Comparison of ENCODE assay signal across 18 mouse cellular contexts in genomic region chr6:124376311-124376710, GRCm38 (mm10). TPM values are rescaled to one million over a fixed set of nuclear protein-coding genes. Genes with fewer than 3 reads are reported as not detected.
DNase-seq lines count a peak whose midpoint lies in the region; ATAC-seq lines count a peak whose summit lies in the region.
"Had no signal": no experiment of that assay in that cellular context is flagged by ENCODE, and none has a peak within 500 bp of the region (broad histone marks: within the 10 kb centered on the region; RNA-seq: fewer than 3 reads in every experiment).

No protein-coding gene starts in this region.

- 0 out of 2 replicates have a peak overlapping the region, but pooled peaks have one; percentile 4 for H3K9ac ChIP-seq in liver, embryonic 15.5 days
- H3K9ac ChIP-seq in midbrain, embryonic 16.5 days (ENCODE audit: low read depth, low read length): no peak overlapping the region
- H3K9ac ChIP-seq: forebrain, postnatal 0 days; limb, embryonic 12.5 days had no signal

- peak; percentile 9; the same call in 1 of the 2 replicates for ATAC-seq in common myeloid progenitor, adult 5-6 weeks (replicated peaks; ENCODE audit: low read depth, poor library complexity, severe bottlenecking)
- peak; percentile 43 for ATAC-seq in liver, embryonic 15.5 days (ENCODE audit: insufficient read depth)
- no peak for ATAC-seq in midbrain, embryonic 16.5 days
- ATAC-seq: forebrain, postnatal 0 days; Patski had no signal

- H3K27me3 ChIP-seq in liver, embryonic 15.5 days: no peaks in the 10 kb centered on the region
- H3K27me3 ChIP-seq in midbrain, embryonic 16.5 days (ENCODE audit: control insufficient read depth, insufficient read depth, low read depth, low read length): no peaks in the 10 kb centered on the region
- H3K27me3 ChIP-seq: limb, embryonic 12.5 days; Patski had no signal

- H3K4me1 ChIP-seq in liver, embryonic 15.5 days (replicated peaks): peaks cover 43% of the 10 kb centered on the region
- no peaks in the 10 kb centered on the region for H3K4me1 ChIP-seq in midbrain, embryonic 16.5 days (ENCODE audit: control insufficient read depth, insufficient read depth, low read length)
- H3K4me1 ChIP-seq: limb, embryonic 12.5 days had no signal

- no peak overlapping the region for H3K4me3 ChIP-seq in liver, embryonic 15.5 days (replicated peaks)
- no peak overlapping the region for H3K4me3 ChIP-seq in midbrain, embryonic 16.5 days (ENCODE audit: low read depth, low read length)
- H3K4me3 ChIP-seq: layer of hippocampus, adult 2 months; left cerebral cortex, adult 2 months; limb, embryonic 12.5 days had no signal

- peak overlapping the region; percentile 70 for H3K27ac ChIP-seq in liver, embryonic 15.5 days (replicated peaks)
- no peak overlapping the region for H3K27ac ChIP-seq in midbrain, embryonic 16.5 days (ENCODE audit: low read length)
- H3K27ac ChIP-seq: kidney, postnatal 0 days; layer of hippocampus, adult 2 months; left cerebral cortex, adult 2 months; limb, embryonic 12.5 days had no signal

- peak; percentile 18 for DNase-seq in thymus, postnatal 25 days
- DNase-seq in thymus, adult 18-20 months: no peak
- DNase-seq in right cerebral cortex, adult 2 months (ENCODE audit: low spot score in 2 of 2): no peak
- DNase-seq in neural tube, embryonic 10.5 days (ENCODE audit: extremely low spot score, low spot score): no peak
- DNase-seq: cerebellum, postnatal 14 days; forebrain, postnatal 0 days; gastrocnemius, postnatal 10 days; retina, postnatal 1 day had no signal

- H3K4me2 ChIP-seq in liver, embryonic 15.5 days: peak overlapping the region; percentile 57
- H3K4me2 ChIP-seq in midbrain, embryonic 16.5 days (ENCODE audit: low read length): no peak overlapping the region
- H3K4me2 ChIP-seq: heart, embryonic 11.5 days; limb, embryonic 12.5 days had no signal

- no peaks in the 10 kb centered on the region for H3K36me3 ChIP-seq in liver, embryonic 15.5 days (replicated peaks)
- no peaks in the 10 kb centered on the region for H3K36me3 ChIP-seq in midbrain, embryonic 16.5 days (ENCODE audit: control insufficient read depth, insufficient read depth, low read length)
- H3K36me3 ChIP-seq: limb, embryonic 12.5 days had no signal

- H3K9me3 ChIP-seq in liver, embryonic 15.5 days (replicated peaks): no peaks in the 10 kb centered on the region
- H3K9me3 ChIP-seq in midbrain, embryonic 16.5 days (replicated peaks; ENCODE audit: control insufficient read depth, low read length, poor library complexity, severe bottlenecking): no peaks in the 10 kb centered on the region
- H3K9me3 ChIP-seq: limb, embryonic 12.5 days; megakaryocyte, embryonic 14.5 days had no signal

- 11% methylated on average over 5 of the region's 5 CpGs for WGBS in liver, embryonic 15.5 days (ENCODE audit: insufficient replicate concordance)
- 88% methylated on average over 5 of the region's 5 CpGs for WGBS in midbrain, embryonic 16.5 days

RNA-seq across cellular contexts. Expression of gene Pex5, which starts 38.6 kb away (rescaled TPM):
- 19.9 and 20.5 TPM in 2 replicates for total RNA-seq in common myeloid progenitor, adult 5-6 weeks (2017)
- polyA plus RNA-seq in liver, embryonic 15.5 days (2015; fragmentation: Nextera tagmentation; extraction: Ambion mirVana): 21.7 and 26.8 TPM in 2 replicates
- 75.5 and 77.7 TPM in 2 replicates for polyA plus RNA-seq in midbrain, embryonic 16.5 days (2015; fragmentation: Nextera tagmentation; extraction: Ambion mirVana)
